Mouse (Mus musculus) megakaryocyte-erythroid progenitor cell, adult 5 weeks (primary cell): ENCODE results near the gene AW551984. TPM values are rescaled to one million over a fixed set of nuclear protein-coding genes. Genes with fewer than 3 reads are reported as not detected.

Source experiments
- polyA plus RNA-seq: library from polyadenylated mRNA; stranded (reverse); fragments of >175 nt; gene quantifications from 2 replicates; pipeline ENCODE4 v1.2.3, GENCODE M21; 2012

AW551984 gene
- polyA plus RNA-seq, result not detected in 2 replicates

GRCm38 (mm10) chr9:39603999-39604453 is at the start of gene AW551984:
TSS of gene AW551984 (minus strand) at chr9:39604403.

GRCm38 (mm10) chr9:39644785-39645184 is 40.6 kb upstream of the AW551984 start, which contains the start of gene Olfr961:
TSS of gene Olfr961 (plus strand) at chr9:39645085.

GRCm38 (mm10) chr9:39621073-39621472 is 16.9 kb upstream of the AW551984 start, which contains the start of gene Olfr960:
TSS of gene Olfr960 (plus strand) at chr9:39621373.

GRCm38 (mm10) chr9:39610355-39610754 is 6.2 kb upstream of the AW551984 start, which contains the start of gene Olfr148:
TSS of gene Olfr148 (plus strand) at chr9:39610655.

GRCm38 (mm10) chr9:39575469-39575868 is 28.7 kb downstream of the AW551984 start, which contains the start of gene Olfr959:
TSS of gene Olfr959 (minus strand) at chr9:39575569.

GRCm38 (mm10) chr9:39553946-39554345 is 50.3 kb downstream of the AW551984 start, which contains the start of gene Olfr958:
TSS of gene Olfr958 (minus strand) at chr9:39554054.

Other genes with a start within 250 kb of the AW551984 start
- not detected in 2 replicates for gene Olfr951, start 217.0 kb downstream of the AW551984 start, polyA plus RNA-seq
- gene Olfr952, start 177.3 kb downstream of the AW551984 start, polyA plus RNA-seq, result not detected in 2 replicates
- gene Olfr954, start 147.7 kb downstream of the AW551984 start, polyA plus RNA-seq, result not detected in 2 replicates
- gene Olfr955, start 132.5 kb downstream of the AW551984 start, polyA plus RNA-seq, result 0.05 TPM in 1 of 2 replicates, not detected in the other
- gene Olfr44, start 110.4 kb downstream of the AW551984 start, polyA plus RNA-seq, result not detected in 2 replicates
- not detected in 2 replicates for gene Olfr957, start 88.6 kb downstream of the AW551984 start, polyA plus RNA-seq
- gene Olfr958, start 50.3 kb downstream of the AW551984 start, polyA plus RNA-seq, result not detected in 2 replicates
- gene Olfr959, start 28.8 kb downstream of the AW551984 start, polyA plus RNA-seq, result not detected in 2 replicates
- not detected in 2 replicates for gene Olfr148, start 6.3 kb upstream of the AW551984 start, polyA plus RNA-seq
- not detected in 2 replicates for gene Olfr960, start 17.0 kb upstream of the AW551984 start, polyA plus RNA-seq
- gene Olfr961, start 40.7 kb upstream of the AW551984 start, polyA plus RNA-seq, result not detected in 2 replicates
- not detected in 2 replicates for gene Olfr963, start 62.8 kb upstream of the AW551984 start, polyA plus RNA-seq
- gene Olfr149, start 102.7 kb upstream of the AW551984 start, polyA plus RNA-seq, result not detected in 2 replicates
- 0.10 TPM in 1 of 2 replicates, not detected in the other for gene Olfr965, start 107.0 kb upstream of the AW551984 start, polyA plus RNA-seq
- gene Olfr150, start 126.6 kb upstream of the AW551984 start, polyA plus RNA-seq, result not detected in 2 replicates
- not detected in 2 replicates for gene Olfr967, start 141.8 kb upstream of the AW551984 start, polyA plus RNA-seq
- gene Olfr968, start 178.8 kb upstream of the AW551984 start, polyA plus RNA-seq, result not detected in 2 replicates
- not detected in 2 replicates for gene Olfr969, start 186.5 kb upstream of the AW551984 start, polyA plus RNA-seq
- not detected in 2 replicates for gene Olfr970, start 204.5 kb upstream of the AW551984 start, polyA plus RNA-seq
- gene Olfr971, start 232.5 kb upstream of the AW551984 start, polyA plus RNA-seq, result not detected in 2 replicates